19 mouse cellular contexts compared by ENCODE assay signal in the genomic region with DNA sequence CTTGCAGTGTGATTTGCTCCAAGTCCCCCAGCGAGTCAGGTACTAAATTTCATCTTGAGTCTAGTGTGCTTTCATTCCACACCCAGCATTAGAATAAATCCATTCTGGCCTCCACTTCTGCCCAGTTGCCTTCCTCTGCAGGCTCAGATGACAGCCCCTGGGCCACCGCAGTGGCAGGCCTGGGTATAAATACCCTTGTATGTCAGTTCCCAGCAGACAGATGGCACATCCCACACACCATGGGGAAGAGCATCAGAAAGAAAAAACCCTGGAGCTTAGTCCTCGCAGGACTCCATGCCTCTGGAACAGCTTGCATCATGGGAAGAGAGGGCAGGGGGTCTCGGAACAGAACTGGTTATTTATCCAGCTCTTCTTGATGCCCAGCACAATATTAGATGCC.
A peak's percentile ranks its signal among the peaks of the same experiment; 100 is the strongest.
DNase-seq lines count a peak whose midpoint lies in the region; ATAC-seq and TF ChIP-seq lines count a peak whose summit lies in the region.
"Had no signal": no experiment of that assay in that cellular context is flagged by ENCODE, and none has a peak within 500 bp of the region (broad histone marks: within the 10 kb centered on the region; RNA-seq: fewer than 3 reads in every experiment).

No protein-coding gene starts in this region.

- H3K4me2 ChIP-seq in kidney, postnatal 0 days (ENCODE audit: low read length): no peak overlapping the region
- H3K4me2 ChIP-seq: hindbrain, embryonic 12.5 days; limb, embryonic 12.5 days; liver, embryonic 15.5 days had no signal

- peak; percentile 33 for DNase-seq in kidney, postnatal 0 days (ENCODE audit: low spot score)
- no peak for DNase-seq in kidney, adult 8-10 months
- peak; percentile 45 to 51 for DNase-seq in frontal cortex, postnatal 14 days (ENCODE audit: low spot score in 2 of 2)
- peak; percentile 67 to 70 for DNase-seq in layer of hippocampus, postnatal 36 days
- DNase-seq in right cerebral cortex, postnatal 10 days (ENCODE audit: low spot score in 2 of 2): peak; percentile 55 to 81
- DNase-seq in urinary bladder, postnatal 4 days (ENCODE audit: low spot score in 2 of 2): no peak
- no peak for DNase-seq in spleen, postnatal 10 days (ENCODE audit: low spot score in 2 of 2)
- DNase-seq in thymus, adult 18-20 months: no peak
- DNase-seq: adrenal gland, postnatal 36 days; cerebellum, postnatal 14 days; heart, adult 18-20 months; kidney, postnatal 14 days; lung, postnatal 14 days; thymus, postnatal 36 days had no signal

- H3K9me3 ChIP-seq in kidney, postnatal 0 days (replicated peaks; ENCODE audit: low read length): no peaks in the 10 kb centered on the region
- H3K9me3 ChIP-seq: hindbrain, embryonic 12.5 days; liver, embryonic 15.5 days had no signal

- H3K9ac ChIP-seq in kidney, postnatal 0 days (ENCODE audit: low read depth, low read length): no peak overlapping the region
- H3K9ac ChIP-seq: hindbrain, embryonic 12.5 days; limb, embryonic 12.5 days; liver, embryonic 15.5 days had no signal

- TF ChIP-seq CTCF in kidney, postnatal 0 days (IDR thresholded peaks at IDR 0.05; ENCODE audit: low read depth): no peak

- no peak overlapping the region for H3K27ac ChIP-seq in kidney, postnatal 0 days
- H3K27ac ChIP-seq: hindbrain, embryonic 12.5 days; limb, embryonic 12.5 days; liver, embryonic 15.5 days had no signal

- no peaks in the 10 kb centered on the region for H3K4me1 ChIP-seq in kidney, postnatal 0 days (replicated peaks; ENCODE audit: insufficient read depth, low read length)
- H3K4me1 ChIP-seq: limb, embryonic 12.5 days; liver, embryonic 15.5 days had no signal

- WGBS in kidney, postnatal 0 days: 51% methylated on average over 4 of the region's 4 CpGs

- no peak overlapping the region for H3K4me3 ChIP-seq in kidney, postnatal 0 days (replicated peaks; ENCODE audit: low read depth, low read length)
- H3K4me3 ChIP-seq: hindbrain, embryonic 12.5 days; limb, embryonic 12.5 days; liver, embryonic 15.5 days had no signal

- H3K27me3 ChIP-seq in kidney, postnatal 0 days (ENCODE audit: insufficient read depth, low read length): no peaks in the 10 kb centered on the region
- H3K27me3 ChIP-seq: hindbrain, embryonic 12.5 days; limb, embryonic 12.5 days; liver, embryonic 15.5 days had no signal

- no peak for ATAC-seq in kidney, postnatal 0 days (replicated peaks; ENCODE audit: low FRiP score, low read depth)
- ATAC-seq: activated CD4-positive, CD25-positive, alpha-beta regulatory T cell, adult 4 months; intestine, embryonic 16.5 days had no signal

- no peaks in the 10 kb centered on the region for H3K36me3 ChIP-seq in kidney, postnatal 0 days (ENCODE audit: insufficient read depth, low read length)
- H3K36me3 ChIP-seq: hindbrain, embryonic 12.5 days; limb, embryonic 12.5 days; liver, embryonic 15.5 days had no signal

Comparison
In these comparisons a context has a peak if more than half of its experiments do, and no peak if none do; other contexts are left out.
1. DNase-seq: peak in kidney, postnatal 0 days (single experiment), frontal cortex, postnatal 14 days (2 of 2), layer of hippocampus, postnatal 36 days (2 of 2) and right cerebral cortex, postnatal 10 days (2 of 2); none in kidney, adult 8-10 months (0 of 2), urinary bladder, postnatal 4 days (0 of 2), spleen, postnatal 10 days (0 of 2) and thymus, adult 18-20 months (0 of 2).